ENCODE assay signal across 8 mouse cellular contexts in the genomic region with DNA sequence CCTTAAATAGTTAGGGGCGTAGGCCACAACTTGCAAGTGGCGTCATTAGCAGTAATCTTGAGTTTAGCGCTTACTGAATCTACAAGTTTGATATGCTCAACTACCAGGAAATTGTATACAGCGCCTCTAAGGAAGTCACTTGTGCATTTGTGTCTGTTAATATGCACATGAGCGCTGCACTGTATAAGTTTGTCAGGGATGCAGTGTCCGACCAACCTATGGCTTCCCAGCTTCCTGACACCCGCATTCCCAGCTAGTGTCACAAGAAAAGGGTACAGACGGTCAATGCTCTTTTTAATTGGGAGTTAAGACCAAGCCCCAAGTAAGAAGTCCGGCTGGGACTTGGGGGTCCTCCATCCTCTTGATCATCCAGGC. TPM values are rescaled to one million over a fixed set of nuclear protein-coding genes. Genes with fewer than 3 reads are reported as not detected.
A peak's percentile ranks its signal among the peaks of the same experiment; 100 is the strongest.
DNase-seq lines count a peak whose midpoint lies in the region; ATAC-seq and TF ChIP-seq lines count a peak whose summit lies in the region.

No protein-coding gene starts in this region.

- ATAC-seq in lung, embryonic 14.5 days (ENCODE audit: insufficient read depth), result no peak
- ATAC-seq in forebrain, embryonic 12.5 days (ENCODE audit: low FRiP score), result no peak
- no peak for ATAC-seq in neural tube, embryonic 15.5 days (ENCODE audit: low FRiP score)
- no peak for ATAC-seq in erythroblast, adult 5-6 weeks (replicated peaks; ENCODE audit: low FRiP score, poor library complexity, severe bottlenecking)

- 32% methylated on average over 9 of the region's 9 CpGs for WGBS in lung, embryonic 14.5 days
- 34% methylated on average over 9 of the region's 9 CpGs for WGBS in forebrain, embryonic 12.5 days
- 27% methylated on average over 9 of the region's 9 CpGs for WGBS in limb, embryonic 10.5 days
- 36% methylated on average over 9 of the region's 9 CpGs for WGBS in neural tube, embryonic 15.5 days

- H3K36me3 ChIP-seq in lung, embryonic 14.5 days (ENCODE audit: insufficient read depth), result no peaks in the 10 kb centered on the region
- no peaks in the 10 kb centered on the region for H3K36me3 ChIP-seq in forebrain, embryonic 12.5 days (replicated peaks)
- H3K36me3 ChIP-seq in limb, embryonic 10.5 days, result no peaks in the 10 kb centered on the region
- H3K36me3 ChIP-seq in neural tube, embryonic 15.5 days, result no peaks in the 10 kb centered on the region

- peaks cover 31% of the 10 kb centered on the region for H3K27me3 ChIP-seq in lung, embryonic 14.5 days (ENCODE audit: insufficient read depth, low read length)
- H3K27me3 ChIP-seq in forebrain, embryonic 12.5 days, result peaks cover 59% of the 10 kb centered on the region
- peaks cover 72% of the 10 kb centered on the region for H3K27me3 ChIP-seq in limb, embryonic 10.5 days (ENCODE audit: low read depth, poor library complexity, severe bottlenecking)
- peaks cover 52% of the 10 kb centered on the region for H3K27me3 ChIP-seq in neural tube, embryonic 15.5 days (replicated peaks)

- TF ChIP-seq CTCF in lung, embryonic 14.5 days (IDR thresholded peaks at IDR 0.05; ENCODE audit: low read depth), result no peak

- H3K9me3 ChIP-seq in lung, embryonic 14.5 days (ENCODE audit: low read depth, low read length), result no peaks in the 10 kb centered on the region
- H3K9me3 ChIP-seq in forebrain, embryonic 12.5 days, result no peaks in the 10 kb centered on the region
- H3K9me3 ChIP-seq in limb, embryonic 10.5 days (replicated peaks), result no peaks in the 10 kb centered on the region
- H3K9me3 ChIP-seq in neural tube, embryonic 15.5 days (replicated peaks), result no peaks in the 10 kb centered on the region

- no peaks in the 10 kb centered on the region for H3K4me1 ChIP-seq in lung, embryonic 14.5 days (ENCODE audit: insufficient read depth)
- peaks cover 28% of the 10 kb centered on the region for H3K4me1 ChIP-seq in forebrain, embryonic 12.5 days
- H3K4me1 ChIP-seq in limb, embryonic 10.5 days, result peaks cover 38% of the 10 kb centered on the region
- peaks cover 34% of the 10 kb centered on the region for H3K4me1 ChIP-seq in neural tube, embryonic 15.5 days

- H3K4me3 ChIP-seq in lung, embryonic 14.5 days (ENCODE audit: low read depth, low read length), result peak overlapping the region; percentile 60
- peak overlapping the region; percentile 60 for H3K4me3 ChIP-seq in forebrain, embryonic 12.5 days (replicated peaks)
- H3K4me3 ChIP-seq in limb, embryonic 10.5 days, result peak overlapping the region; percentile 62
- H3K4me3 ChIP-seq in neural tube, embryonic 15.5 days (replicated peaks), result peak overlapping the region; percentile 59

- H3K27ac ChIP-seq in lung, embryonic 14.5 days (ENCODE audit: low read depth), result no peak overlapping the region
- H3K27ac ChIP-seq in forebrain, embryonic 12.5 days, result no peak overlapping the region
- peak overlapping the region; percentile 74 for H3K27ac ChIP-seq in limb, embryonic 10.5 days
- H3K27ac ChIP-seq in neural tube, embryonic 15.5 days (replicated peaks), result no peak overlapping the region

- peak overlapping the region; percentile 50; the same call in 1 of the 2 replicates for H3K9ac ChIP-seq in lung, embryonic 14.5 days
- 0 out of 2 replicates have a peak overlapping the region, but pooled peaks have one; percentile 36 for H3K9ac ChIP-seq in forebrain, embryonic 12.5 days
- peak overlapping the region; percentile 45; the same call in 1 of the 2 replicates for H3K9ac ChIP-seq in neural tube, embryonic 15.5 days (replicated peaks)

- DNase-seq in lung, embryonic 14.5 days, result no peak
- no peak for DNase-seq in lung, adult 18-20 months
- no peak for DNase-seq in limb, embryonic 10.5 days (ENCODE audit: low spot score)
- no peak for DNase-seq in adrenal gland, postnatal 25 days
- no peak for DNase-seq in lung, postnatal 36 days

- peak overlapping the region; percentile 96 for H3K4me2 ChIP-seq in lung, embryonic 14.5 days
- H3K4me2 ChIP-seq in forebrain, embryonic 12.5 days, result peak overlapping the region; percentile 87
- peak overlapping the region; percentile 94 for H3K4me2 ChIP-seq in neural tube, embryonic 15.5 days

RNA-seq across cellular contexts. Expression of a gene that starts 1.9 kb away (rescaled TPM):
- 3.2 TPM in 2 replicates for polyA plus RNA-seq in lung, embryonic 14.5 days (2014; fragmentation: Nextera tagmentation; extraction: Ambion mirVana)
- polyA plus RNA-seq in forebrain, embryonic 12.5 days (2016; fragmentation: Nextera tagmentation; extraction: Ambion mirVana), result 2.5 and 3.1 TPM in 2 replicates
- 4.0 and 7.9 TPM in 2 replicates for polyA plus RNA-seq in limb, embryonic 10.5 days (2016; fragmentation: Nextera tagmentation; extraction: Ambion mirVana)
- 3.9 and 5.9 TPM in 2 replicates for polyA plus RNA-seq in neural tube, embryonic 15.5 days (2015; fragmentation: Nextera tagmentation; extraction: Ambion mirVana)
- total RNA-seq in adrenal gland, postnatal 25 days (2021), result 17.2 and 18.1 TPM in 2 replicates
- not detected in 2 replicates for total RNA-seq in erythroblast, adult 5-6 weeks (2015; ENCODE audit: low replicate concordance)
- total RNA-seq in erythroblast, adult 5-6 weeks (2017; ENCODE audit: low replicate concordance), result 0.26 and 0.42 TPM in 2 replicates
